ENCODE assay signal across 35 mouse cellular contexts in the genomic region with DNA sequence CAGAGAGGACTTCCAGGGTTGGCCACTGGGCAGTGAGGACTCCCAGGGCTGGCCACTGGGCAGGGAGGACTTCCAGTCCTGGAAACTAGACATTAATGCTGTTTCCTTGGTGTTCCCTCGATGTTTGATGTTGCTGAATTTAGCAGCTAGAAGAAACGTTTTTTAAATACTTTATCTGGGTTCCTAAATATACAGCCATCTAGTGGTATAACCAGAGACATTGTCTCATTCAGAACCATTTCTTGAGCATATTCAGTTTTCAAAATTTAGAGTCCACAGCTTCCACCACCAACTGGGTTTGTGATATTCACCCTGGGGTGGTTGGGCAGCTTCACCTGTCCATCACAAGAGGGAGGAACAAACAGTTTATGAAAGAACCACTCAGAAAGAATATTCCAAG. TPM values are rescaled to one million over a fixed set of nuclear protein-coding genes. Genes with fewer than 3 reads are reported as not detected.
"Had no signal": no experiment of that assay in that cellular context is flagged by ENCODE, and none has a peak within 500 bp of the region (broad histone marks: within the 10 kb centered on the region; RNA-seq: fewer than 3 reads in every experiment).

No protein-coding gene starts in this region.

- H3K36me3 ChIP-seq: heart, embryonic 13.5 days; heart, embryonic 15.5 days; hindbrain, embryonic 13.5 days; kidney, embryonic 15.5 days; limb, embryonic 13.5 days; limb, embryonic 15.5 days; liver, embryonic 12.5 days had no signal

- H3K9me3 ChIP-seq: heart, embryonic 13.5 days; heart, embryonic 15.5 days; hindbrain, embryonic 13.5 days; kidney, embryonic 15.5 days; limb, embryonic 13.5 days; limb, embryonic 15.5 days; liver, embryonic 12.5 days had no signal

- DNase-seq: gastrocnemius, postnatal 14 days; gastrocnemius, postnatal 36 days; heart, adult 11 months; heart, adult 2 months; heart, postnatal 14 days; heart, postnatal 36 days; kidney, adult 11 months; kidney, adult 2 months; kidney, adult 9 months; kidney, postnatal 14 days; kidney, postnatal 36 days had no signal

- ATAC-seq: hindbrain, embryonic 16.5 days; intestine, embryonic 16.5 days; liver, embryonic 12.5 days had no signal

- H3K9ac ChIP-seq: heart, embryonic 13.5 days; heart, embryonic 15.5 days; hindbrain, embryonic 13.5 days; kidney, embryonic 15.5 days; limb, embryonic 13.5 days; limb, embryonic 15.5 days; liver, embryonic 12.5 days; liver, embryonic 14.5 days had no signal

- H3K27ac ChIP-seq: heart, adult 2 months; heart, embryonic 13.5 days; heart, embryonic 15.5 days; hindbrain, embryonic 13.5 days; kidney, embryonic 15.5 days; kidney, postnatal 0 days; limb, embryonic 13.5 days; limb, embryonic 15.5 days; liver, embryonic 12.5 days; liver, embryonic 14.5 days had no signal

- H3K4me2 ChIP-seq: heart, embryonic 11.5 days; heart, embryonic 13.5 days; heart, embryonic 15.5 days; hindbrain, embryonic 13.5 days; kidney, embryonic 15.5 days; limb, embryonic 13.5 days; limb, embryonic 15.5 days; liver, embryonic 12.5 days had no signal

- H3K4me3 ChIP-seq: heart, adult 2 months; heart, embryonic 13.5 days; heart, embryonic 15.5 days; hindbrain, embryonic 13.5 days; kidney, embryonic 15.5 days; limb, embryonic 13.5 days; limb, embryonic 15.5 days; liver, embryonic 12.5 days had no signal

- H3K4me1 ChIP-seq: heart, embryonic 13.5 days; heart, embryonic 15.5 days; kidney, embryonic 15.5 days; limb, embryonic 13.5 days; limb, embryonic 15.5 days; liver, embryonic 12.5 days had no signal

RNA-seq across cellular contexts. Expression of gene Bhlhe23, which starts 34.3 kb away (rescaled TPM):
- total RNA-seq: gastrocnemius, adult 18-20 months; gastrocnemius, adult 8-10 months; gastrocnemius, postnatal 14 days; gastrocnemius, postnatal 36 days; heart, adult 2 months; heart, postnatal 14 days; heart, postnatal 36 days; hematopoietic stem cell, adult 5-6 weeks; layer of hippocampus, adult 18-20 months; layer of hippocampus, postnatal 25 days; left cerebral cortex, postnatal 14 days; liver, adult 2 months had no signal
- polyA plus RNA-seq: gonadal fat pad, adult 2 months; heart, adult 2 months; heart, embryonic 11.5 days; heart, embryonic 13.5 days; heart, embryonic 15.5 days; heart, postnatal 0 days; intestine, embryonic 14.5 days; intestine, embryonic 16.5 days; kidney, adult 2 months; kidney, embryonic 15.5 days; kidney, postnatal 0 days; large intestine, adult 2 months; limb, embryonic 11.5 days; limb, embryonic 15.5 days; liver, adult 2 months; liver, embryonic 12.5 days; liver, embryonic 14.5 days had no signal
